Mouse (Mus musculus) spleen, postnatal 36 days (tissue): ENCODE data around the gene Naa20.
A peak's percentile ranks its signal among the peaks of the same experiment; 100 is the strongest.
"Not testable (repeated sequence)": the region's sequence is repeated elsewhere in the genome, so short reads cannot be mapped to it uniquely, and the experiment has no call there.

Source experiments
- DNase-seq, 2 experiments: peaks; one replicate each; pipeline ENCODE4 v3.0.0; 2022; ENCODE audit warnings: low spot score in 2 of 2, mixed read lengths in 1 of 2

Naa20 gene

GRCm38 (mm10) chr2:145884913-145885785 lies 16.8 kb upstream of the Naa20 start:
- no peak for DNase-seq

- peak; percentile 10 to 41 for DNase-seq
These were observed 13.7 kb upstream of the Naa20 start for GRCm38 (mm10) chr2:145887937-145888765.

- no peak for DNase-seq
These were observed 13.0 kb upstream of the Naa20 start for GRCm38 (mm10) chr2:145888766-145889480.

- no peak for DNase-seq
These were observed 11.3 kb upstream of the Naa20 start for GRCm38 (mm10) chr2:145890571-145890970.

GRCm38 (mm10) chr2:145893756-145894155 lies 8.1 kb upstream of the Naa20 start:
- no peak for DNase-seq

GRCm38 (mm10) chr2:145898106-145898505 lies 3.8 kb upstream of the Naa20 start:
- DNase-seq = no peak

GRCm38 (mm10) chr2:145900318-145900717 lies 1.6 kb upstream of the Naa20 start:
- not testable (repeated sequence) for DNase-seq

GRCm38 (mm10) chr2:145903061-145903901 lies 1.4 kb downstream of the Naa20 start:
- peak; percentile 81 to 85 for DNase-seq

GRCm38 (mm10) chr2:145903983-145904616 lies 2.2 kb downstream of the Naa20 start:
- DNase-seq = no peak

- DNase-seq = no peak
These were observed 3.3 kb downstream of the Naa20 start for GRCm38 (mm10) chr2:145905156-145905555.

GRCm38 (mm10) chr2:145905884-145906283 lies 4.0 kb downstream of the Naa20 start:
- DNase-seq = not testable (repeated sequence)

- no peak for DNase-seq
These were observed 19.2 kb downstream of the Naa20 start for GRCm38 (mm10) chr2:145920941-145921650.

GRCm38 (mm10) chr2:145934339-145935231 lies 32.7 kb downstream of the Naa20 start, which contains the start of the genes Cfap61 and Crnkl1:
Gene Cfap61 (plus strand): TSS chr2:145934784.
Gene Crnkl1 (minus strand): TSS chr2:145935014.
- DNase-seq = peak; percentile 90 to 93

- DNase-seq = no peak
These were observed 35.1 kb downstream of the Naa20 start for GRCm38 (mm10) chr2:145936975-145937374.

- no peak for DNase-seq
These were observed 39.5 kb downstream of the Naa20 start for GRCm38 (mm10) chr2:145941403-145941802.

- DNase-seq = no peak
These were observed 42.4 kb downstream of the Naa20 start for GRCm38 (mm10) chr2:145944286-145944685.

GRCm38 (mm10) chr2:145948402-145948954 lies 46.6 kb downstream of the Naa20 start:
- no peak for DNase-seq

GRCm38 (mm10) chr2:145949475-145950068 lies 47.7 kb downstream of the Naa20 start:
- no peak for DNase-seq
